Mouse (Mus musculus): ENCODE measurements around the gene Mylk4. TPM values are rescaled to one million over a fixed set of nuclear protein-coding genes. Genes with fewer than 3 reads are reported as not detected.

The Mylk4 gene
- polyA plus RNA-seq, 1 experiment from 2014 or later: 0.79 TPM

- no peak overlapping the region for H3K4me2 ChIP-seq (replicated peaks)
- no peak overlapping the region for H3K4me3 ChIP-seq
- H3K27ac ChIP-seq: no peak overlapping the region
- no peaks in the 10 kb centered on the region for H3K9me3 ChIP-seq
- no peak overlapping the region for H3K9ac ChIP-seq
- H3K4me1 ChIP-seq: no peaks in the 10 kb centered on the region
- no peaks in the 10 kb centered on the region for H3K27me3 ChIP-seq (replicated peaks)
- ATAC-seq (ENCODE audit: low FRiP score, low read depth): no peak
- 94% methylated on average over 3 of the region's 3 CpGs for WGBS
- H3K36me3 ChIP-seq: peaks cover 54% of the 10 kb centered on the region
Observed at GRCm38 (mm10) chr13:32819241-32819640, 35.5 kb upstream of the Mylk4 start.

DNA sequence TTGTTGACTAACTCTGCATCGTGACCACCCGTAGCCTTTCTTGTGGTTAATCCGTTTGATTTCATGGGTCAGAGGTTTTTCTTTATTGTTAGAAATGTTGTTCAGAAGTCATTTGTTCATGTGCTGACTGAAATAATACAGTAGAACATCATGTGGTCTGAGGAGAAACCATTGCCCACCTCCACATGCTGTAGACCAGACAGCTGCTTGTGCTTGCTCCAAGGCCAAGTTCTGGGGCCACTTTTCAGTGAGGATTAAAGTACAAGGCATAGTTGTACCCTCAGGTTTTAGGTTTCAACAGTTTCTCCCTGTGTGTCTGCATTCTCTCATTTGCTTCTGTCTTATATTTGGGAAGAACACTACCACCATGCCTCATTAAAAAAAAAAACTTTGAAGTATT, 23.9 kb upstream of the Mylk4 start:
- peaks cover 17% of the 10 kb centered on the region for H3K4me1 ChIP-seq
- WGBS: 82% methylated on average over 3 of the region's 3 CpGs
- no peak overlapping the region for H3K27ac ChIP-seq

DNA sequence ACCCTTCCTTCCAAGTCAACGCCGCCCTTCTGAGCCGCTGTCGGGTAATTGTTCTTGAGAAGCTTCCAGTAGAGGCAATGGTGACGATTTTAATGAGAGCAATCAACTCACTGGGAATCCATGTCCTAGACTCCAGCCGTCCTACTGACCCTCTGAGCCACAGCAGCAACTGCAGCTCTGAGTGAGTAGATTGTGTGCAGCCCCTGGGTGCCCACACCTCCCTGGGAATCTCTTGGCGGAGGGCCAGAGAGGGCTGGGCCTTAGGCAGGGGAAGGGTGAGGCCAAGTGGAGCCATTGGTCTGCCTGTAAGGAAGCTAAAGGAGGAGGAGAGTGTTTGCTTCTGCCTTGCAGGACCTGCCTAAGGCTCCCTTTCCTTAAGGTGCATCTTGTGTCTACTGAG, 23.1 kb upstream of the Mylk4 start:
- H3K36me3 ChIP-seq: peaks cover 25% of the 10 kb centered on the region
- H3K9me3 ChIP-seq: no peaks in the 10 kb centered on the region
- WGBS: 78% methylated on average over 7 of the region's 7 CpGs
- no peaks in the 10 kb centered on the region for H3K27me3 ChIP-seq (replicated peaks)
- no peak overlapping the region for H3K9ac ChIP-seq
- H3K4me3 ChIP-seq: no peak overlapping the region
- no peak overlapping the region for H3K27ac ChIP-seq
- ATAC-seq (ENCODE audit: low FRiP score, low read depth): no peak
- H3K4me2 ChIP-seq (replicated peaks): no peak overlapping the region
- peaks cover 17% of the 10 kb centered on the region for H3K4me1 ChIP-seq

More for the DNA sequence above, 23.9 kb upstream of the Mylk4 start:
- Histone ChIP-seq H3K9ac (no peak overlapping the region), H3K4me2 (replicated peaks) (no peak overlapping the region), H3K36me3 (peaks cover 25% of the 10 kb centered on the region), H3K4me3 (no peak overlapping the region), H3K27me3 (replicated peaks) (no peaks in the 10 kb centered on the region), H3K9me3 (no peaks in the 10 kb centered on the region)
- ATAC-seq (ENCODE audit: low FRiP score, low read depth): no peak

- ATAC-seq (ENCODE audit: low FRiP score, low read depth): no peak
- Histone ChIP-seq H3K4me3 (peak overlapping the region; percentile 72), H3K9ac (0 out of 2 replicates have a peak overlapping the region, but pooled peaks have one; percentile 13)
Observed at GRCm38 (mm10) chr13:32803701-32804345, 20.1 kb upstream of the Mylk4 start.

DNA sequence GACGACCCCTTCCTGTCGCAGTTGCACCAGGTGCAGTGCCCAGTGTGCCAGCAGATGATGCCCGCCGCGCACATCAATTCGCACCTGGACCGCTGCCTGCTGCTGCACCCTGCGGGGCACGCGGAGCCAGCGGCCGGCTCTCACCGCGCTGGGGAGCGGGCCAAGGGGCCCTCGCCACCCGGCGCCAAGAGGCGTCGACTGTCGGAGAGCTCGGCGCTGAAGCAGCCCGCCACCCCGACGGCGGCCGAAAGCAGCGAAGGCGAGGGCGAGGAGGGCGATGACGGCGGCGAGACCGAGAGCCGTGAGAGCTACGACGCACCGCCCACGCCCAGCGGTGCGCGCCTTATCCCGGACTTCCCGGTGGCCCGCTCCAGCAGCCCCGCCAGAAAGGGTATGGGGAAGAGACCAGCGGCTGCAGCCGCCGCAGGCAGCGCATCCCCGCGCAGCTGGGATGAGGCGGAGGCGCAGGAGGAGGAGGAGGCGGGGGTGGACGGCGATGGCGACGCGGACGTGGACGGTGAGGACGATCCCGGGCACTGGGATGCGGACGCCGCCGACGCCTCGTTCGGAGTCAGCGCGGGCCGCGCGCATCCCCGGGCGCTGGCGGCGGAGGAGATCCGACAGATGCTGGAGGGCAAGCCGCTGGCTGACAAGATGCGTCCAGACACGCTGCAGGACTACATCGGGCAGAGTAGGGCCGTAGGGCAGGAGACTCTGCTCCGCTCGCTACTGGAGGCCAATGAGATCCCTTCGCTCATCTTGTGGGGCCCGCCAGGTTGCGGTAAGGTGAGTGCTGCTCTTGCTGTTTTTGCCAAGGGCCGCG, 18.7 kb upstream of the Mylk4 start, which contains the start of gene D930007J09Rik:
D930007J09Rik (minus strand) TSS at position 591 of the 823 bp plus-strand sequence.
- H3K4me1 ChIP-seq: peaks cover 21% of the 10 kb centered on the region
- H3K9ac ChIP-seq: peak within 1 kb of the TSS; percentile 85
- H3K9me3 ChIP-seq: no peaks in the 10 kb centered on the region
- H3K36me3 ChIP-seq: peaks cover 11% of the 10 kb centered on the region
- peak within 1 kb of the TSS; percentile 72 for H3K4me3 ChIP-seq
- no peaks in the 10 kb centered on the region for H3K27me3 ChIP-seq (replicated peaks)
- peak within 1 kb of the TSS; percentile 70 for H3K4me2 ChIP-seq (replicated peaks)
- H3K27ac ChIP-seq: peak within 1 kb of the TSS; percentile 28
- under 1% methylated on average over 95 of the region's 95 CpGs for WGBS
- peak; percentile 72 for ATAC-seq (ENCODE audit: low FRiP score, low read depth)

More at GRCm38 (mm10) chr13:32803701-32804345, 20.1 kb upstream of the Mylk4 start:
- no peak overlapping the region for H3K27ac ChIP-seq
- no peaks in the 10 kb centered on the region for H3K9me3 ChIP-seq
- peaks cover 15% of the 10 kb centered on the region for H3K36me3 ChIP-seq
- H3K4me2 ChIP-seq (replicated peaks): peak overlapping the region; percentile 70
- no peaks in the 10 kb centered on the region for H3K27me3 ChIP-seq (replicated peaks)
- H3K4me1 ChIP-seq: peaks cover 21% of the 10 kb centered on the region
- WGBS: 60% methylated on average over 4 of the region's 4 CpGs

GRCm38 (mm10) chr13:32801693-32802221, 18.0 kb upstream of the Mylk4 start, which contains the start of gene Wrnip1:
TSS of gene Wrnip1 (plus strand) at chr13:32802038.
- Histone ChIP-seq H3K27ac (peak within 1 kb of the TSS; percentile 28), H3K9me3 (no peaks in the 10 kb centered on the region), H3K4me2 (replicated peaks) (peak within 1 kb of the TSS; percentile 70), H3K27me3 (replicated peaks) (no peaks in the 10 kb centered on the region), H3K4me1 (peaks cover 18% of the 10 kb centered on the region), H3K9ac (peak within 1 kb of the TSS; percentile 85), H3K4me3 (peak within 1 kb of the TSS; percentile 72), H3K36me3 (peaks cover 7% of the 10 kb centered on the region)
- WGBS: under 1% methylated on average over 44 of the region's 51 CpGs
- ATAC-seq (ENCODE audit: low FRiP score, low read depth): peak; percentile 97

DNA sequence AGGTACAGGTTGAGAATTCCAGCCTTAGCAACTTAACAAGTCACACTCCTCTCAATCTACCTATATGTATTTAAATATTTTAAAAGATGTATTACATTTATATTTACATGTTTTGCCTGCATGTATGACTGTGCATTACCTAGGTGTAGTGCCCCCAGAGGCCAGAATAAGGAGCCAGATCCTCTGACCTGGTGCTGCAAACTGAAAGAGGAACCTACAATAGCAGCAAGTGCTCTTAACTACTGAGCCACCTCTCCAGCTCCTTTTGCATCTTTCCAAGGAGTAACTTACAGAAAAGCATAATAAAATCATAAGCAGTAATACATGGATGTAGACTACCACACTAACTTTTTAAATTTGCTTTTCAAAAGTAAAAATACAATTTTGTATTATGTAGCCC, 17.1 kb upstream of the Mylk4 start:
- Histone ChIP-seq H3K27ac (no peak overlapping the region), H3K4me3 (no peak overlapping the region), H3K4me2 (replicated peaks) (peak overlapping the region; percentile 70)

GRCm38 (mm10) chr13:32799131-32799530, 15.4 kb upstream of the Mylk4 start:
- Histone ChIP-seq H3K9me3 (no peaks in the 10 kb centered on the region), H3K36me3 (no peaks in the 10 kb centered on the region), H3K4me3 (no peak overlapping the region), H3K4me1 (peaks cover 14% of the 10 kb centered on the region), H3K27ac (no peak overlapping the region), H3K4me2 (replicated peaks) (no peak overlapping the region), H3K9ac (no peak overlapping the region), H3K27me3 (replicated peaks) (no peaks in the 10 kb centered on the region)
- WGBS: 72% methylated on average over 2 of the region's 2 CpGs
- ATAC-seq (ENCODE audit: low FRiP score, low read depth): no peak

More for the DNA sequence above, 17.1 kb upstream of the Mylk4 start:
- H3K27me3 ChIP-seq (replicated peaks): no peaks in the 10 kb centered on the region
- H3K4me1 ChIP-seq: peaks cover 18% of the 10 kb centered on the region
- ATAC-seq (ENCODE audit: low FRiP score, low read depth): no peak
- H3K9ac ChIP-seq: no peak overlapping the region
- H3K36me3 ChIP-seq: no peaks in the 10 kb centered on the region
- no peaks in the 10 kb centered on the region for H3K9me3 ChIP-seq

GRCm38 (mm10) chr13:32797085-32797484, 13.3 kb upstream of the Mylk4 start:
- no peak overlapping the region for H3K4me2 ChIP-seq (replicated peaks)
- H3K27ac ChIP-seq: no peak overlapping the region
- H3K9ac ChIP-seq: no peak overlapping the region
- H3K36me3 ChIP-seq: no peaks in the 10 kb centered on the region
- no peak overlapping the region for H3K4me3 ChIP-seq
- ATAC-seq (ENCODE audit: low FRiP score, low read depth): no peak
- H3K4me1 ChIP-seq: 0 out of 2 replicates have a peak, but pooled peaks cover 3% of the 10 kb centered on the region
- no peaks in the 10 kb centered on the region for H3K27me3 ChIP-seq (replicated peaks)
- no peaks in the 10 kb centered on the region for H3K9me3 ChIP-seq
- WGBS: 81% methylated on average over 1 of the region's 1 CpGs

DNA sequence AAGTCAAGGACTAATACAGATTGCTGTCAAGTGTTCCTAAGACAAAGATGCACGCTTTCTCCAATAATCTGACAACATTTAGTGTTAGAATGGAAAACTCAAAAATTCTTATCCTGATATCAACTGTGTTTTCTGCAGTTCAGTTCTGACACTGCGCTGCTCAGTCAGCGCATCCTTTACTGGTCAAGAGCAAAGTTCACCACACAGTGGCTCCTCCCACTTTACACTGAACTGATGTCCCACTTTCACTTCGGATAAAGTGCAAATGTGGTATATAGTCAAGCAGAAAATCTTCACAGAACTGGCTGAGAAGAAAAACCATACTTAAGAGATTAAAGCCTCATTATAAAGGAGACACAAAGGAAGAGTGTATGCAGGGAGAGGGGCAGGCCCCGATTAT, 11.4 kb upstream of the Mylk4 start:
- Histone ChIP-seq H3K27me3 (replicated peaks) (no peaks in the 10 kb centered on the region), H3K4me3 (no peak overlapping the region), H3K27ac (no peak overlapping the region), H3K4me2 (replicated peaks) (no peak overlapping the region), H3K9ac (no peak overlapping the region), H3K9me3 (no peaks in the 10 kb centered on the region), H3K36me3 (no peaks in the 10 kb centered on the region), H3K4me1 (no peaks in the 10 kb centered on the region)
- no peak for ATAC-seq (ENCODE audit: low FRiP score, low read depth)
- WGBS: 93% methylated on average over 5 of the region's 5 CpGs

DNA sequence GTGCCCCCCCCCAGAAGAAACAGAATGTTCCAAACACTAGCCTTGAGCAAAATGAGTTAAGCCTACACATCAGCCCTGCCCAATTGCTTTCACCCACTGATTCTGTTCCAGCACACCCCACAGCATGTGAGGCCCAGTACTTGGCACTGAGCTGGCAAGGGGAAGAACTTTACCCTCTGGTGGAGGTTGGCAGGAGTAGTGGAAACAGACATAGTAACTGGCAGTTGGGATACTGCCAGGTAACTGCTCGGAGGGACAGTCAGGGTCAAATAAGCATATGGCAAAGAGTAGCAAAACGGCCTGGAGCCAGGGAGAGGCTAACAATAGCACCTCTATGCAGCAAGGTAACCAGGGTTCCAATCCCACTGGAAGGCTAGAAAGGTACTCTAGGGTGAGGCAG, 10.9 kb upstream of the Mylk4 start:
- no peaks in the 10 kb centered on the region for H3K4me1 ChIP-seq
- WGBS: 88% methylated on average over 2 of the region's 2 CpGs
- H3K27ac ChIP-seq: no peak overlapping the region
- ATAC-seq (ENCODE audit: low FRiP score, low read depth): no peak
- no peaks in the 10 kb centered on the region for H3K27me3 ChIP-seq (replicated peaks)
- no peak overlapping the region for H3K4me3 ChIP-seq
- no peak overlapping the region for H3K4me2 ChIP-seq (replicated peaks)
- H3K36me3 ChIP-seq: no peaks in the 10 kb centered on the region
- no peak overlapping the region for H3K9ac ChIP-seq
- no peaks in the 10 kb centered on the region for H3K9me3 ChIP-seq

DNA sequence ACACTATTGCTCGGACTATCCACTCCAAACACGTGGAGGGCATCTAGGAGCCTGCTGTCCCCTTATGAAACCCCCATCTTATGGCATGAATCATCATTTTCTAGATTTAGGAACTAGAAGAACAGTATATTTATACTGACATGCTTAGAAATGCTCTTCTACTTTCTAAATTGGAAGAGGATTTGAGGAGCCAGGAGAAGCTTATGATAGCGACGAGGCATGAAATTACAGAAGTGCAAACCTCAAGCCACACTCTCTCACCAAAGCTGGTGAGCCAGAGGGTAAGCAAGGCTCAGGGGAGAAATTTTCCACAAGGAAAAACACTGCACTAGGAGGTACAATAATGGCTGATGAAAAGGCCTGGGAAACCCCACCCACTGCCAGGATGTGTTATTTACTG, 6.0 kb upstream of the Mylk4 start:
- Histone ChIP-seq H3K4me1 (no peaks in the 10 kb centered on the region), H3K9me3 (no peaks in the 10 kb centered on the region), H3K27me3 (replicated peaks) (no peaks in the 10 kb centered on the region), H3K27ac (no peak overlapping the region), H3K4me3 (no peak overlapping the region), H3K36me3 (no peaks in the 10 kb centered on the region), H3K9ac (no peak overlapping the region), H3K4me2 (replicated peaks) (no peak overlapping the region)
- ATAC-seq (ENCODE audit: low FRiP score, low read depth): no peak
- 84% methylated on average over 4 of the region's 4 CpGs for WGBS
